Mouse (Mus musculus) heart, postnatal 0 days (tissue): Measurements from ENCODE around the gene Tmprss6.

ENCODE experiments used
- CTCF ChIP-seq: IDR thresholded peaks from 2 replicates; pipeline ENCODE4 v1.5.1; 2016; ENCODE audit warnings: antibody characterized with exemption, control low read depth, low read depth
- EP300 ChIP-seq: IDR thresholded peaks from 2 replicates; pipeline ENCODE4 v1.6.1; 2016; ENCODE audit warnings: antibody characterized with exemption, low read depth

GRCm38 (mm10) chr15:78470495-78471276 lies 2.3 kb upstream of the Tmprss6 start:
- TF ChIP-seq CTCF (no peak), EP300 (no peak)
